Mouse (Mus musculus) heart, postnatal 0 days (tissue): ENCODE measurements at regions not wholly inside any gene's neighbourhood (a gene's known extent, or its start where the extent isn't known, plus 50 kb on each side); places are given as distances from the start of the nearest gene placed in this dataset.

ENCODE experiments used
- ATAC-seq: fragments of 200-750 bp; cut with Nextera tagmentation; 2 replicates; pipeline ENCODE4 v1.8.0; 2017; ENCODE audit warnings: low read depth, moderate number of reproducible peaks, moderate library complexity; ENCODE audit not compliant: insufficient read depth
- DNase-seq: peaks from one replicate; pipeline ENCODE4 v3.0.0-alpha.2; 2016; ENCODE audit warnings: low spot score
- H3K27ac ChIP-seq: fragments of 300-500 bp; sonication (generic); 2 replicates; pipeline ENCODE4 v1.5.1; 2014; ENCODE audit warnings: low read depth, mild to moderate bottlenecking
- H3K27me3 ChIP-seq: fragments of 300-500 bp; sonication (generic); 2 replicates; pipeline ENCODE4 v1.6.1; 2014; ENCODE audit warnings: low read length, mixed read lengths; ENCODE audit not compliant: control insufficient read depth, insufficient read depth
- H3K36me3 ChIP-seq: fragments of 300-500 bp; sonication (generic); replicated peaks from 2 replicates; pipeline ENCODE4 v1.6.1; 2014; ENCODE audit warnings: low read length, mixed read lengths; ENCODE audit not compliant: control insufficient read depth, insufficient read depth
- H3K4me1 ChIP-seq: fragments of 300-500 bp; sonication (generic); 2 replicates; pipeline ENCODE4 v1.6.1; 2014; ENCODE audit warnings: antibody characterized with exemption; ENCODE audit not compliant: control insufficient read depth, insufficient read depth
- H3K4me2 ChIP-seq: fragments of 300-500 bp; sonication (generic); 2 replicates; pipeline ENCODE4 v1.6.1; 2014; ENCODE audit warnings: low read depth, mild to moderate bottlenecking, low read length, moderate library complexity
- H3K4me3 ChIP-seq: fragments of 300-500 bp; sonication (generic); 2 replicates; pipeline ENCODE4 v1.5.1; 2014; ENCODE audit warnings: low read depth, low read length
- H3K9ac ChIP-seq: fragments of 300-500 bp; sonication (generic); replicated peaks from 2 replicates; pipeline ENCODE4 v1.6.1; 2014; ENCODE audit warnings: low read depth, low read length, mixed read lengths
- H3K9me3 ChIP-seq: fragments of 300-500 bp; sonication (generic); replicated peaks from 2 replicates; pipeline ENCODE4 v1.6.1; 2016; ENCODE audit warnings: low read length; ENCODE audit not compliant: control insufficient read depth
- CTCF ChIP-seq: IDR thresholded peaks from 2 replicates; pipeline ENCODE4 v1.5.1; 2016; ENCODE audit warnings: antibody characterized with exemption, control low read depth, low read depth
- EP300 ChIP-seq: IDR thresholded peaks from 2 replicates; pipeline ENCODE4 v1.6.1; 2016; ENCODE audit warnings: antibody characterized with exemption, low read depth
- WGBS: fragments of 180-500 bp; shearing (Covaris S2); extraction: QIAGEN DNeasy Blood & Tissue Kit; methylation state at CpG from one replicate; pipeline ENCODE4 v1.1.7; 2014; 5-methylcytosine and 5-hydroxymethylcytosine counted together

DNA sequence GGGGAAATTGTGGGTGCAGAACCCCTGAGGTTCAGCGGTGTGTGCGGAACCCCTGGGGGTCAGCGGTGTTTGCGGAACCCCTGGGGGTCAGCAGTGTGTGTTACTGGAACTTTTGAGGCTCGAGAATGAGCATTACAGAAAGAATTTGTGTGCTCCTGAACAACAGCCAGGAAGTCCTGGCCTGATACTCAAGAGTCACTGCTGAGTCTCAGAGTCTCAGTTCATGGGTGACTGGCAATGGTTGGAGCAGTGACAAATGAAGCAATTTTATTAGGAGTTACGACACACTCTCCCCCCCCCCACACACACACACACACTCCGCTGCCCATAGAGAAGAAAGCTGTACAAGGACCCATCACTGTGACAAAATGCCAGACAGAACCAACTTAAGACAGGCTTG lies 193.8 kb downstream of the Irs2 start:
- no peak overlapping the region for H3K9ac ChIP-seq
- no peak overlapping the region for H3K4me3 ChIP-seq
- no peak overlapping the region for H3K4me2 ChIP-seq
- whole genome bisulfite sequencing: 75% methylated on average over 7 of the region's 7 CpGs
- 0 out of 2 replicates have a peak, but pooled peaks cover 7% of the 10 kb centered on the region for H3K4me1 ChIP-seq
- no peak overlapping the region for H3K27ac ChIP-seq
- H3K9me3 ChIP-seq: no peaks in the 10 kb centered on the region
- H3K36me3 ChIP-seq: no peaks in the 10 kb centered on the region
- TF ChIP-seq CTCF (no peak), EP300 (no peak)
- 0 out of 2 replicates have a peak, but pooled peaks cover 8% of the 10 kb centered on the region for H3K27me3 ChIP-seq
- DNase-seq (no peak), ATAC-seq (no peak)

DNA sequence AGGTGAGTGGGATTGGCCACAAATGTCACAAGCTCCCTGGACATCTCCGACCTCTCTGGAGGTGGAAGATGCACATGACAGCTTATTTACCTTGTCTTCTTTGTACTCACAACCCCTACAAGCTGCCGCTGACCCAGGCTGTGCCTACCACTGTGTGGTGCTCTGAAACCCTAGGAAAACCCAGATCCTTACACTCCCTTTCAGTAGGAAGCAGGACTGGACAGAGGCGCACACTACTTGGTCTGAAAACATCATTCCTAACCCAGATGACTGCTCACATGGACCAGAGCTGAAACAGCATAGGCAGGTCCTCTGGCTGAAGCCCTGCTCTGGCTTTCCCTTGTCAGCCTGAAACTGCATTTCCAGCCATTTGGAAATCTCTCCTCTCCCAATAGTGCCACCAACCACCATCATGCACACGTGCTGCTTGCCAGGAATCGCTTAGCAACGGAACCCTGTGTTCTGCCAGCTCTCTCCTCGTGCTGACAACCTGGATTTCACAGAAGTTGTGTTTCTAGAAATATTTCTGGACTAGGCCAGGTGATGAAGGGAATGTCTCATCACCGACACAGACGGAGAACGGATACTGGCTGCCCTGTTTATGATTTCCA lies 196.1 kb downstream of the Irs2 start:
- Histone ChIP-seq H3K36me3 (no peaks in the 10 kb centered on the region), H3K9me3 (no peaks in the 10 kb centered on the region), H3K4me2 (no peak overlapping the region), H3K27me3 (0 out of 2 replicates have a peak, but pooled peaks cover 3% of the 10 kb centered on the region), H3K9ac (no peak overlapping the region), H3K4me3 (no peak overlapping the region), H3K27ac (no peak overlapping the region), H3K4me1 (0 out of 2 replicates have a peak, but pooled peaks cover 7% of the 10 kb centered on the region)
- 46% methylated on average over 10 of the region's 10 CpGs for WGBS
- ATAC-seq (no peak), DNase-seq (peak; percentile 35)
- no peak for TF ChIP-seq CTCF
- no peak for TF ChIP-seq EP300

DNA sequence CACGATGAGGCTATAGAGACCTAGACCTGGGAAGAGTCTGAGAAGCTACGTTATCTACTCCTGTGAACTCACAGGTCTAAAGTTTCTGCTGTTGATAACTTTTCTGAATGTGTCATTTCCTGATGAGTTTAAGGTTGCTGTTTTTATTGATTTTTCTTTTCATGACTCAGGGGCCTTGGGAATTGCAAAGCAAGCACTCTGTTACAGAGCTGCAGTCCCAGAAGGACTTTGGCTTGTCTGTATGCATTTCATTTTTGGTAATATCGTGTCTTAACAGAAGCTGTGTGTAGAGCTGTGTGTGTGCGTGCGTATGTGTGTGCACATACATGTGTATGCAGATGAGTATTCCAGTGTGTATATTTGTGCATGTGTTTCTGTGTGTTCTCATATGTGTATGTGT lies 201.2 kb downstream of the Irs2 start:
- no peak overlapping the region for H3K4me3 ChIP-seq
- no peak for DNase-seq
- no peak overlapping the region for H3K27ac ChIP-seq
- H3K36me3 ChIP-seq: no peaks in the 10 kb centered on the region
- WGBS: 89% methylated on average over 5 of the region's 5 CpGs
- H3K9me3 ChIP-seq: no peaks in the 10 kb centered on the region
- H3K27me3 ChIP-seq: 0 out of 2 replicates have a peak, but pooled peaks cover 3% of the 10 kb centered on the region
- H3K4me2 ChIP-seq: no peak overlapping the region
- 0 out of 2 replicates have a peak, but pooled peaks cover 5% of the 10 kb centered on the region for H3K4me1 ChIP-seq
- no peak for TF ChIP-seq CTCF
- TF ChIP-seq EP300: no peak
- ATAC-seq: no peak
- no peak overlapping the region for H3K9ac ChIP-seq

DNA sequence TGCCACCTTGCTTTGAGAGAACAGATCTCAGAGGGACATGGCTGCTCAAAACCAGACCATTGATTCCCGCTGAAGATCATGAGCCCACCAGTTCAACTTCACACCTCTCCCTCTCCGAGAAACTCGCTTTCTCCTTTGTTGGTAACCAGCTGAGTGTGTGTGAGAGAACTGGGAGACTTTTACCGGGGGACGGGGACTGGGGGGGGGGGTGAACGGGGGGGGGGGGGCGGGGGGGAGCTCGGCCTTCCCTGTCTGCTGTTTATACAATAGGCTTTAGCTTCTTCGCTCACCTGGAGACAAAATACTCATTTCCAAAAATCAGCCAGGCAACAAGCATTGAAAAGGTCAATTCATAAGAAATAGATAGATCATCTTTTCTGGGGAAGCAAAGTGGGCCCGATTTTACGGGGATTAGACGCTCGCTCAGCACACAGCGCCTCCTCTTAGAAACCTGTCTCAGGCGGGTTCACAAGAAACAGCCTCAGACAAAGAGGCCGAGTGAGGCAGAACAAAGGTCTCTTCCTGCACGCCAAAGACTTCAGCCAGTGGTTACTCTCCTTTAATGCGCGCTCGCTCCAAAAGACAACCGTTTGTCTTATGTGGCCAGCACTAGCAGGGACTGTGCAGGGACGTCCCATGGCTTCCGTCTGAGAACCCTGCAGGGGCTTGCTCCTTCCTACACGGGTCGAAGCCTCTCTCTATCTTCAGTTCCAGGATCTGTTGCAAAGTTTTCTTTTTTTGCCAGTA lies 202.7 kb downstream of the Irs2 start:
- no peaks in the 10 kb centered on the region for H3K36me3 ChIP-seq
- H3K4me1 ChIP-seq: peaks cover 10% of the 10 kb centered on the region; the same call in 1 of the 2 replicates
- no peaks in the 10 kb centered on the region for H3K27me3 ChIP-seq
- H3K4me3 ChIP-seq: no peak overlapping the region
- DNase-seq: no peak
- no peak for TF ChIP-seq CTCF
- no peak for TF ChIP-seq EP300
- H3K9ac ChIP-seq: no peak overlapping the region
- H3K4me2 ChIP-seq: no peak overlapping the region
- no peak overlapping the region for H3K27ac ChIP-seq
- no peak for ATAC-seq
- 27% methylated on average over 23 of the region's 25 CpGs for WGBS
- H3K9me3 ChIP-seq: no peaks in the 10 kb centered on the region

DNA sequence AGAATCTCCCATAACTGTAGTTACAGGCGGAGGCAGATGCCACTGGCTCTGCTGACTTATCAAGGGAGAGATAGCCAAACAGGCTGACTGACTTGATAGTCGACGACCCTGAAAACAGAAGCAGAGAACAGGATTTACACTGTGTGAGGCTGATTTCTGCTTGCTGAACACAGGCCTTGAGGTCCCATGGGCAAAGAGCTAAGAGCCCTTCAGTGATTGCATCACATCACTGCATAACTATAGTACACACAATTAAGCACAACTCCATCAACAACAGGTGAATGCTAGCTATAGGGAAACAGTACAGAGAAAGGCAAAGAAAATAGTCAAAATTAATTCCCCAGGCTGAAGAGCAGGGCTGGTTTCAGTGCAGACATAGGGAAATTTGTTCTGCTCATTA lies 203.3 kb downstream of the Irs2 start:
- no peaks in the 10 kb centered on the region for H3K9me3 ChIP-seq
- DNase-seq (no peak), ATAC-seq (no peak)
- 35% methylated on average over 3 of the region's 3 CpGs for WGBS
- H3K27ac ChIP-seq: no peak overlapping the region
- peaks cover 10% of the 10 kb centered on the region; the same call in 1 of the 2 replicates for H3K4me1 ChIP-seq
- H3K27me3 ChIP-seq: no peaks in the 10 kb centered on the region
- no peak overlapping the region for H3K9ac ChIP-seq
- no peak overlapping the region for H3K4me3 ChIP-seq
- no peak overlapping the region for H3K4me2 ChIP-seq
- H3K36me3 ChIP-seq: no peaks in the 10 kb centered on the region
- TF ChIP-seq EP300 (no peak), CTCF (no peak)

DNA sequence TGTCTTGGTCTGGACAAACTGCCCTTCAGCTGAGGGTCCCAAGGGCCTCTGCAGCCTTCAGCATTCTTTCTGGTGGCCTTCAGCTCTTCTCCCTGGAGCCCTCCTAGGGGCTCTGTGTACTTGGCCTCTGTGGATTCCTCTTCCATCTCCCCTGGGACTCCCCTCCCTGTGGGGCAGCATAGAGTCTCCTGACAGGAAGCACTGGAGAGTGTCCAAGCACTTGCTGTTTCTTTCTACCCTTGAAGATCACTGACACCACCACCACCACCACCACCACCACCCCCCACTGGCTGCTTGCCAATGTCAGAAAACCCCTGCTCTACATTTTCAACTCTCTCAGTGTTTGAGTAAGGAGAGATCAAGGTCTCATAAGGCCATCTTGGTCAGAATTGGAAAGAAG lies 206.3 kb downstream of the Irs2 start:
- H3K27ac ChIP-seq: no peak overlapping the region

More for the DNA sequence above, 206.3 kb downstream of the Irs2 start:
- DNase-seq (no peak), ATAC-seq (no peak)
- no peak for TF ChIP-seq EP300
- TF ChIP-seq CTCF: no peak
- Histone ChIP-seq H3K4me1 (peaks cover 10% of the 10 kb centered on the region; the same call in 1 of the 2 replicates), H3K4me3 (no peak overlapping the region), H3K9ac (no peak overlapping the region), H3K9me3 (no peaks in the 10 kb centered on the region), H3K4me2 (no peak overlapping the region), H3K27me3 (no peaks in the 10 kb centered on the region), H3K36me3 (no peaks in the 10 kb centered on the region)
